Mouse (Mus musculus): Measurements from ENCODE around the gene Clasrp. TPM values are rescaled to one million over a fixed set of nuclear protein-coding genes. Genes with fewer than 3 reads are reported as not detected.
A peak's percentile ranks its signal among the peaks of the same experiment; 100 is the strongest.

The Clasrp gene
- polyA plus RNA-seq, 1 experiment from 2014 or later = 54.1 TPM

DNA sequence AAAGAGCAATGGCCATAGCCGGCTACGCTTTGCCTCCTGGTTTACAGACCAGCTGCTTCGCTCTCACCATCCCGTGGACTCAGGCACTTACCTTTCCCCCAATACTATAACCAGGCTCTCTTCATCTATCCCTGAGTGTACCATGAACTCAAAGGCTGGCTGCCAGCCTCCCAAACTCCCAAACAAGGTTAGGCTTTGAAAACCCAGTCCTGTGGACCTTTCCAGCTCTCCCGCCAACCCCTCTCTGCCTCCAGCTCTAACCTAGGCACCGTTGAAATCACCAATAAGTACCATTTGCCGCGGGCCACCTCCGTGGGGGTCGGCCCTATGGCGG, 42.9 kb downstream of the Clasrp start:
- H3K9ac ChIP-seq (ENCODE audit: low read depth, low read length) = peak overlapping the region; percentile 98
- 2% methylated on average over 11 of the region's 11 CpGs for WGBS
- H3K36me3 ChIP-seq (ENCODE audit: control insufficient read depth, insufficient read depth, low read length) = peaks cover 16% of the 10 kb centered on the region
- H3K4me2 ChIP-seq (ENCODE audit: low read length) = peak overlapping the region; percentile 73
- H3K4me1 ChIP-seq (ENCODE audit: control insufficient read depth, insufficient read depth, low read depth, low read length) = peaks cover 48% of the 10 kb centered on the region
- peak overlapping the region; percentile 89 for H3K4me3 ChIP-seq (ENCODE audit: low read length)
- H3K9me3 ChIP-seq (ENCODE audit: control insufficient read depth, low read length) = peaks cover 4% of the 10 kb centered on the region; the same call in 1 of the 2 replicates
- no peaks in the 10 kb centered on the region for H3K27me3 ChIP-seq (replicated peaks; ENCODE audit: control insufficient read depth, insufficient read depth, low read length)
- no peak; the same call in 1 of the 2 replicates for ATAC-seq
- H3K27ac ChIP-seq (ENCODE audit: low read depth, low read length) = peak overlapping the region; percentile 94

DNA sequence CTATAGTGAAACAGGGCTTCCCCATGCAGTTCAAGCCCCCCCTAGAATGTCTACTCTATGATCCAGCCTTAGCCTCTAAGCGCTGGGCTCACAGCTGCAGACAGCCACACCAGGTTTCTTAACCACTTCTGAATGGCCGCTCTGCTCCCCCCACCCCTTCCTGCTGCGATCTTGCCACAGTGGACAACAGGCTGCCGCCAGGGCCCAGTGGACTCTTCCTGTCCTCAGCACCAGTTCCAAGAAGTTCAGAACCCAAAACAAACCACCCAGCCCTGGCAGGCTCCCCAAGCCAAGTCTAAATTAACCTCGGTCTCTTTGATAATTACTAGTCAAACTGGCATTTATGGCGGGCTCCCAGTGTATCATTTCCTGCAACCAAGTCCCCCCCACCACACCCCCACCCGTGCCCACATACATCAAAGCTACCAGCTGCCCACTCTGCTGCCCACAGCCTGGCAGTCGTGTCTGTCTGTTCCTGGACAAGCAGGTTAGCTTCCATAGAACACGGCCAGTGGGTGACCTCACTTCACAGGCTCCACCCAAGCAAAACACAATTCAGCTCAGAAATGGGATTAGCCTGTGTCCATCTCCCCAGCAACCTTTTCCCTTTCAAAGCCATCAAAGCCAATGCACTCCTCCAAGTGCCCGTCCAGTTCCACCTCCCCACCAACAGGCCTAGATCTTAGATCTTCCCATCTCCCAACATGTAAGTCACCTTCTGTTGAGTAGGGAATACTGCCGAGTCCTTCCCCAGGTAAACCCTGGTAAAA, 43.6 kb downstream of the Clasrp start:
- H3K9ac ChIP-seq (ENCODE audit: low read depth, low read length) = peak overlapping the region; percentile 98
- no peaks in the 10 kb centered on the region for H3K27me3 ChIP-seq (replicated peaks; ENCODE audit: control insufficient read depth, insufficient read depth, low read length)
- peaks cover 48% of the 10 kb centered on the region for H3K4me1 ChIP-seq (ENCODE audit: control insufficient read depth, insufficient read depth, low read depth, low read length)
- peak overlapping the region; percentile 94 for H3K27ac ChIP-seq (ENCODE audit: low read depth, low read length)
- H3K4me3 ChIP-seq (ENCODE audit: low read length) = peak overlapping the region; percentile 89
- peak overlapping the region; percentile 73 for H3K4me2 ChIP-seq (ENCODE audit: low read length)
- 24% methylated on average over 11 of the region's 11 CpGs for WGBS
- H3K36me3 ChIP-seq (ENCODE audit: control insufficient read depth, insufficient read depth, low read length) = peaks cover 15% of the 10 kb centered on the region
- peaks cover 4% of the 10 kb centered on the region; the same call in 1 of the 2 replicates for H3K9me3 ChIP-seq (ENCODE audit: control insufficient read depth, low read length)
- no peak for ATAC-seq

DNA sequence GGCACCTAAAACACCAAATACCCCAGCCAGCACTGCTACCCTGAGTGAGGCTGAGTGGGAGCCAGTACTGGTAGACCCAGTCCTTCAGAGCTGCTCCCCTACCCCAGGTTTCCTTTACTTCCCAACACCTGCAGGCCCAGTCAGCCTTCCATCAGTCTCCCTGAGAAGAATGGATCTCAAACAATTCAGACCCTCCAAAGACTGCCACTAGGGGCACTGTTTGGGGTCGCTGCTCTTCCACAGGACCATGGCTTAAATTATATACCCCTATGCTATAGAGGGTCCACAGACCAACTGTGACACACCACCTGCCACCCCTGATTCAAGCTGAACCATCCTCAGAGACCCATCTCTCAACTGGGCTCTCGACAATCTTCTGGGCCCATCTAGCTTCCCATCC, 45.3 kb downstream of the Clasrp start:
- 45% methylated on average over 2 of the region's 2 CpGs for WGBS
- no peaks in the 10 kb centered on the region for H3K9me3 ChIP-seq (ENCODE audit: control insufficient read depth, low read length)

DNA sequence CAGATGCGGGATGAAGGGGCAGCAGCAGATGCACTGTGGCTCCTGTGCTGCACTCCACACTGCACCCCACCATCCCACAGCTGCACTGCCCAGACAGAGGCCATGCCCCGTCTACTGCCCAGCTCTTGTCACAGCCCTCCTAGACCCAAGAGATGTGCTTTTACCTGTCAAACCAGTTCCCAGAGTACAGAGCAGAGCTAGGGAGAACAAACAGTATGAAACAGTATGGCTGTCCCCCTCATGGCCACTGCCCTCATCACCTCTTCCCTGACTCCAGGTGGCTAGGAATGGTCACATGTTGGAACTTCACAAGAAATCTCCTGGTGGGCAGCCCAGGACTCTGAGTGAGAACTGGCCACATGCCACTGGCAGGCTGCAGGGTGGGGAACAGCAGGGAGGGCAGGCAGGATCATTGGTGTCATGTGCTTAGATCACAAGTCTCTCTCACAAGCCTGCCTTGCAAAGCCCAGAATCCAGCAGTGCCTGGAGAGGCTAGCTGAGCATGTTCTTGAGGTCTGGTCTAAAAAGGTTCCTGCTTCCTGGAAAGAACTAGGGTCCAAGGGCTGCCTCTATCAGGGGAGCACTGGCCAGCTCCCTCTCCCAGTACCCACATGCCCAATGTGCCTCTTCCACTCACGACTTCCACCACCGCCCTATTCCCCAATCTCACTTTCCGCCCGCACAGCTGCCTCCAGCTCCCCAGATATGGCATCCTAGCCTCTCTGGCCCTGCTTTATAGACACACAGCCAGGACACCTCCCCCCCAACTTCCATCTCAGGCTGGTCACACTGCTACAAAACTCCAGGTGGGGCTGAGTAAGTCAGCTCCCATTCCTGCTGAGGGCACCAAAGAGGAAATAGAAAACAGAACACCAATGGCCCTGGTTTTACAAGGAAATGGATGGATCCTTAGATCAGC, 46.0 kb downstream of the Clasrp start:
- no peaks in the 10 kb centered on the region for H3K36me3 ChIP-seq (ENCODE audit: control insufficient read depth, insufficient read depth, low read length)
- H3K9me3 ChIP-seq (ENCODE audit: control insufficient read depth, low read length) = no peaks in the 10 kb centered on the region
- H3K4me2 ChIP-seq (ENCODE audit: low read length) = peak overlapping the region; percentile 26
- peaks cover 45% of the 10 kb centered on the region for H3K4me1 ChIP-seq (ENCODE audit: control insufficient read depth, insufficient read depth, low read depth, low read length)
- H3K4me3 ChIP-seq (ENCODE audit: low read length) = no peak overlapping the region
- no peak for ATAC-seq
- 95% methylated on average over 6 of the region's 6 CpGs for WGBS
- H3K27ac ChIP-seq (ENCODE audit: low read depth, low read length) = no peak overlapping the region
- H3K9ac ChIP-seq (ENCODE audit: low read depth, low read length) = peak overlapping the region; percentile 36
- no peaks in the 10 kb centered on the region for H3K27me3 ChIP-seq (replicated peaks; ENCODE audit: control insufficient read depth, insufficient read depth, low read length)

More for the DNA sequence above, 45.3 kb downstream of the Clasrp start:
- no peak for ATAC-seq
- Histone ChIP-seq H3K9ac (ENCODE audit: low read depth, low read length) (peak overlapping the region; percentile 36; the same call in 1 of the 2 replicates), H3K27me3 (replicated peaks; ENCODE audit: control insufficient read depth, insufficient read depth, low read length) (no peaks in the 10 kb centered on the region), H3K36me3 (ENCODE audit: control insufficient read depth, insufficient read depth, low read length) (no peaks in the 10 kb centered on the region), H3K27ac (ENCODE audit: low read depth, low read length) (no peak overlapping the region), H3K4me1 (ENCODE audit: control insufficient read depth, insufficient read depth, low read depth, low read length) (peaks cover 48% of the 10 kb centered on the region), H3K4me3 (ENCODE audit: low read length) (no peak overlapping the region), H3K4me2 (ENCODE audit: low read length) (peak overlapping the region; percentile 26)

DNA sequence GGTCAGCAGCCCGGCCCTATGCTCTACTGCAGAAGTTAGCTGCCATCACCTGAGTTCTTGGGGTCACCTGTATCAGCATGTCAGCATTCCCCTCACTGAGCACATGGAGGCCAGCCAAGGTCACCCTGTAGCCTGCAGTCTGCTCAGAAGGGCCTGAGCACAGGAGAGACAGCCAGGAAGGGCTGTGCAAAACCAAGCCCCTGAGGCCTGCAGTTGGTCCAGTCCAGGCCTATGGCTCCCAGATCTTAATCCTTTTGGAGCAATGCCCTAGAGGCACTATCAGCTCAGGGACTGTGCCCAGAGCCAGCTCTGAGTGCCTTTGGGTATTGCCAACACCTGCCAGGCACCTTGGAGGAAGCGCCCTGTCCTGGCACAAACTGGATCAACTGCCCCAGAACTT, 47.2 kb downstream of the Clasrp start:
- Histone ChIP-seq H3K36me3 (ENCODE audit: control insufficient read depth, insufficient read depth, low read length) (no peaks in the 10 kb centered on the region), H3K4me1 (ENCODE audit: control insufficient read depth, insufficient read depth, low read depth, low read length) (peaks cover 41% of the 10 kb centered on the region), H3K9ac (ENCODE audit: low read depth, low read length) (no peak overlapping the region), H3K4me3 (ENCODE audit: low read length) (no peak overlapping the region), H3K9me3 (ENCODE audit: control insufficient read depth, low read length) (no peaks in the 10 kb centered on the region), H3K27ac (ENCODE audit: low read depth, low read length) (no peak overlapping the region), H3K4me2 (ENCODE audit: low read length) (no peak overlapping the region), H3K27me3 (replicated peaks; ENCODE audit: control insufficient read depth, insufficient read depth, low read length) (no peaks in the 10 kb centered on the region)
- WGBS = 98% methylated on average over 2 of the region's 2 CpGs
- no peak for ATAC-seq

DNA sequence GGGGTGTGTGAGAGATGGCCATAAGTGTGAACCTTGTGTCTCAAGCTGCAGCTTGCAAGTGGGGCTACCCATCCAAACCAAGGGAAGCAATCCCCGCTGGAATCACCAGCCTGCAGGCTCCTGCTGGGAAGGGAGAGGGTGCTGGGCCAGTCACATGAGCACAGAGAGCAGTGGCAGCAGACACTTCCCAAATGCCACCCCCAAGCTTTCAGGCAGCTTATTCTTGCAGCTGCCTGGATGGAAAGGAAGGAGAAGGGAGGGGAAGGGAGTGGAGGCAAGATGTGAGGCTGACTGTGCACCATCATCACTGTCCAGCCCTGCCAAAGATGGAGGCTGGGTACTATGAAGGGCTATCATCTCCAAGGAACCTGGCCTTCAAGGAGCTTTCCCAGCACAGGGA, 50.1 kb downstream of the Clasrp start:
- no peak overlapping the region for H3K4me2 ChIP-seq (ENCODE audit: low read length)
- no peak overlapping the region for H3K27ac ChIP-seq (ENCODE audit: low read depth, low read length)
- no peaks in the 10 kb centered on the region for H3K27me3 ChIP-seq (replicated peaks; ENCODE audit: control insufficient read depth, insufficient read depth, low read length)
- H3K4me3 ChIP-seq (ENCODE audit: low read length) = no peak overlapping the region
- H3K4me1 ChIP-seq (ENCODE audit: control insufficient read depth, insufficient read depth, low read depth, low read length) = peaks cover 20% of the 10 kb centered on the region
- ATAC-seq = no peak
- WGBS = 78% methylated on average over 1 of the region's 1 CpGs
- H3K9me3 ChIP-seq (ENCODE audit: control insufficient read depth, low read length) = no peaks in the 10 kb centered on the region
- no peaks in the 10 kb centered on the region for H3K36me3 ChIP-seq (ENCODE audit: control insufficient read depth, insufficient read depth, low read length)
- no peak overlapping the region for H3K9ac ChIP-seq (ENCODE audit: low read depth, low read length)

DNA sequence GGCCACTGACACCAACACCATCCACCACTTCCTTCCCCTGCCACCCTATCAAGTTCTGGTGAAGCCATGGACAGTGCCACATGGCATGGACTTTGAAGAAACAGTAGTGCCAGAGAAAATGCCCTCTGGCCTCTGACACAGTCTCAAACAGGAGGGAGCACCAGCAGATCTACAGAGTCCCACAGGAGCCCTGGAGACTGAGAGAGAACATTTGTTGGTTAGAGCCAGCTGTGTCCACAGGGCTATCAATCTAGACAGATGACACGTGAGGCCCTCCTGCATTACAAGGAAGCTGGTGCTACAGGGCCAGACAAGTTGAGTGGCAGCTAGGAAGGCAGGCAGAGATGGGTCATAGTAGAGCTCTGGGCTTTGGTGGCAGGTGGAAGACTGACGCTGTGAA, 51.8 kb downstream of the Clasrp start:
- no peak for ATAC-seq
- H3K4me2 ChIP-seq (ENCODE audit: low read length) = no peak overlapping the region
- no peaks in the 10 kb centered on the region for H3K27me3 ChIP-seq (replicated peaks; ENCODE audit: control insufficient read depth, insufficient read depth, low read length)
- peaks cover 7% of the 10 kb centered on the region; the same call in 1 of the 2 replicates for H3K4me1 ChIP-seq (ENCODE audit: control insufficient read depth, insufficient read depth, low read depth, low read length)
- H3K36me3 ChIP-seq (ENCODE audit: control insufficient read depth, insufficient read depth, low read length) = no peaks in the 10 kb centered on the region
- no peaks in the 10 kb centered on the region for H3K9me3 ChIP-seq (ENCODE audit: control insufficient read depth, low read length)
- WGBS = 51% methylated on average over 2 of the region's 2 CpGs
- no peak overlapping the region for H3K27ac ChIP-seq (ENCODE audit: low read depth, low read length)
- no peak overlapping the region for H3K4me3 ChIP-seq (ENCODE audit: low read length)
- H3K9ac ChIP-seq (ENCODE audit: low read depth, low read length) = no peak overlapping the region

DNA sequence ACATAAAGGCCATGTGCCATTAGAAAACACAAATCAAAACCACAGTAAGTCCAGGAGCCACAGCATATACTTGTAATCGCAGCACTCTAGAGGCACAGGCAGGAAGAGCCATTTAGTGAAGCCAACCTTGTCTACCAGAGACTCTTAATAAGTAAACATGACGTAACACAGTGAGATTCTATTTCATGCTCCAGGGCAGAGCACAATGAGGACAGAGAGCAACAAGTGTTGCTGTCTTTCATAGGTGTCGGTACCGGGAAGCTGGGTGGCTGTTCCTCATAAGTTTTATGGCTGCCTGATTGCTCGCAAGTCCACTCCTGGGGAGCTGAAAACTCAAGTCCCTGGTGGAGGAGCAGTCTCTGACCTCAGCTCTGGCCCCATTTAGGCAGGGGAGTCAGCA, 52.7 kb downstream of the Clasrp start:
- Histone ChIP-seq H3K9ac (ENCODE audit: low read depth, low read length) (no peak overlapping the region), H3K9me3 (ENCODE audit: control insufficient read depth, low read length) (no peaks in the 10 kb centered on the region), H3K4me1 (ENCODE audit: control insufficient read depth, insufficient read depth, low read depth, low read length) (peaks cover 1% of the 10 kb centered on the region; the same call in 1 of the 2 replicates), H3K27me3 (replicated peaks; ENCODE audit: control insufficient read depth, insufficient read depth, low read length) (no peaks in the 10 kb centered on the region), H3K4me2 (ENCODE audit: low read length) (no peak overlapping the region), H3K4me3 (ENCODE audit: low read length) (no peak overlapping the region), H3K36me3 (ENCODE audit: control insufficient read depth, insufficient read depth, low read length) (no peaks in the 10 kb centered on the region), H3K27ac (ENCODE audit: low read depth, low read length) (no peak overlapping the region)
- no peak for ATAC-seq
- 86% methylated on average over 5 of the region's 5 CpGs for WGBS

DNA sequence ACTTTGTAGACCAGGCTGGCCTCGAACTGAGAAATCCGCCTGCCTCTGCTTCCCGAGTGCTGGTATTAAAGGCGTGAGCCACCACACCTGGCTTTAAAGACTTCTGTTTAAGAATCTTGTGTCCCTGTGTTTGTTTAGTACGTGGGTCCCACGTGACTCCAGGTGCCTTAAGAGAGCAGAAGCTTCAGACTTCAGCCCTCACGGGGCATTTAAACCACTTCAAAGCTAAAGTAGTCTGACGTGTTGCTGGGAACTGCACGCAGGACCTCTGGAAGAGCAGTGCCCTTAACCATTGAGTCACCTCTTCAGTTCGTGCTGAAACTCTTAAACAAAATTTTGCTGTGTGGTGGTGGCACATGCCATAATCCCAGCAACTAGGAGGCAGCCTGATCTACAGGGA, 54.9 kb downstream of the Clasrp start:
- Histone ChIP-seq H3K27me3 (replicated peaks; ENCODE audit: control insufficient read depth, insufficient read depth, low read length) (no peaks in the 10 kb centered on the region), H3K9ac (ENCODE audit: low read depth, low read length) (no peak overlapping the region), H3K36me3 (ENCODE audit: control insufficient read depth, insufficient read depth, low read length) (no peaks in the 10 kb centered on the region), H3K9me3 (ENCODE audit: control insufficient read depth, low read length) (no peaks in the 10 kb centered on the region), H3K4me1 (ENCODE audit: control insufficient read depth, insufficient read depth, low read depth, low read length) (peaks cover 3% of the 10 kb centered on the region; the same call in 1 of the 2 replicates), H3K27ac (ENCODE audit: low read depth, low read length) (no peak overlapping the region), H3K4me3 (ENCODE audit: low read length) (no peak overlapping the region), H3K4me2 (ENCODE audit: low read length) (no peak overlapping the region)
- ATAC-seq = no peak
- WGBS = 91% methylated on average over 10 of the region's 10 CpGs

Data from hindbrain, embryonic 16.5 days (tissue).